Mouse (Mus musculus) spleen, adult 18-20 months (tissue): ENCODE data around the gene Vps13d.
A peak's percentile ranks its signal among the peaks of the same experiment; 100 is the strongest.
"Not testable (repeated sequence)": the region's sequence is repeated elsewhere in the genome, so short reads cannot be mapped to it uniquely, and the experiment has no call there.

Experiments used
- DNase-seq, 2 experiments: peaks; one replicate each; pipeline ENCODE4 v3.0.0; 2022; ENCODE audit warnings: mixed read lengths in 2 of 2

The Vps13d gene

GRCm38 (mm10) chr4:145210564-145210963 lies 15.8 kb upstream of the Vps13d start:
- DNase-seq, result no peak

- DNase-seq, result no peak
Measured at GRCm38 (mm10) chr4:145209690-145210088, 14.9 kb upstream of the Vps13d start.

- no peak for DNase-seq
Measured at GRCm38 (mm10) chr4:145209076-145209689, 14.4 kb upstream of the Vps13d start.

- no peak for DNase-seq
Measured at GRCm38 (mm10) chr4:145207718-145208371, 13.0 kb upstream of the Vps13d start.

- DNase-seq, result no peak
Measured at GRCm38 (mm10) chr4:145204779-145205178, 10.0 kb upstream of the Vps13d start.

- DNase-seq, result no peak
Measured at GRCm38 (mm10) chr4:145203305-145203704, 8.5 kb upstream of the Vps13d start.

- DNase-seq, result no peak
Measured at GRCm38 (mm10) chr4:145201424-145201823, 6.6 kb upstream of the Vps13d start.

GRCm38 (mm10) chr4:145199982-145200699 lies 5.3 kb upstream of the Vps13d start:
- DNase-seq, result no peak

GRCm38 (mm10) chr4:145196586-145196985 lies 1.8 kb upstream of the Vps13d start:
- peak in 1 of 2 experiments; percentile 25 for DNase-seq

GRCm38 (mm10) chr4:145195172-145195571 lies 367 bp upstream of the Vps13d start:
- no peak for DNase-seq

GRCm38 (mm10) chr4:145193991-145194511 lies 754 bp downstream of the Vps13d start:
- peak in 1 of 2 experiments; percentile 12 for DNase-seq

- no peak for DNase-seq
Measured at GRCm38 (mm10) chr4:145193406-145193805, 1.4 kb downstream of the Vps13d start.

GRCm38 (mm10) chr4:145192686-145193085 lies 2.1 kb downstream of the Vps13d start:
- no peak for DNase-seq

- no peak for DNase-seq
Measured at GRCm38 (mm10) chr4:145188561-145188960, 6.2 kb downstream of the Vps13d start.

GRCm38 (mm10) chr4:145187619-145188018 lies 7.2 kb downstream of the Vps13d start:
- DNase-seq, result no peak

GRCm38 (mm10) chr4:145178918-145179549 lies 15.8 kb downstream of the Vps13d start:
- DNase-seq, result no peak

- not testable (repeated sequence) for DNase-seq
Measured at GRCm38 (mm10) chr4:145165542-145165941, 29.3 kb downstream of the Vps13d start.

- DNase-seq, result no peak
Measured at GRCm38 (mm10) chr4:145164111-145164510, 30.7 kb downstream of the Vps13d start.

GRCm38 (mm10) chr4:145161243-145161642 lies 33.6 kb downstream of the Vps13d start:
- DNase-seq, result no peak

- peak in 1 of 2 experiments; percentile 51 for DNase-seq
Measured at GRCm38 (mm10) chr4:145155956-145156355, 38.8 kb downstream of the Vps13d start.

GRCm38 (mm10) chr4:145151103-145151486 lies 43.7 kb downstream of the Vps13d start:
- DNase-seq, result no peak

- DNase-seq, result no peak
Measured at GRCm38 (mm10) chr4:145150345-145151102, 44.3 kb downstream of the Vps13d start.
